Mouse (Mus musculus): ENCODE measurements at regions not wholly inside any gene's neighbourhood (a gene's known extent, or its start where the extent isn't known, plus 50 kb on each side); places are given as distances from the start of the nearest gene placed in this dataset.

DNA sequence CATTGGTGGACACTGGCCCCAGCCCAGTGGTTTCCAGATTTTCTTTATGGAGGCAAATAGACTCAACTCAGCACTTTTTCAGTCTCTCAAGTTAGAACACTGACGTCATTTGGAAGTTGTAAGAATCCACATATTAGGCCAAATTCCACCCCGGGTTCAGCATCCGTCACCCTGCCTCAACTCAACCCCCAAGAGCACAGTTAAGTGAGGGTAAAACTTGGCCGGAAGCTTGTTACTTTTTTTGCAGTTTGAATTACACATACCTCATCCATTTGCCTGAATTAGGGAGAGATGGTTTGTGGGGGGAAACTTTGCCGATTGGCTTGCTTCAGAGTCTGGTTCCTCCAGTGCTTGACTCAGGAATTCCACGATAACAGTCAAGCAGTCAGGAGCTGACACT is 251.9 kb downstream of the 1500009L16Rik start:
- no peak for ATAC-seq (ENCODE audit: low FRiP score)
- Histone ChIP-seq H3K27me3 (replicated peaks) (no peaks in the 10 kb centered on the region), H3K4me3 (replicated peaks) (no peak overlapping the region), H3K9me3 (replicated peaks) (no peaks in the 10 kb centered on the region), H3K9ac (replicated peaks) (no peak overlapping the region), H3K4me2 (no peak overlapping the region), H3K27ac (replicated peaks) (no peak overlapping the region), H3K36me3 (no peaks in the 10 kb centered on the region), H3K4me1 (0 out of 2 replicates have a peak, but pooled peaks cover 3% of the 10 kb centered on the region)
- 88% methylated on average over 6 of the region's 6 CpGs for WGBS

DNA sequence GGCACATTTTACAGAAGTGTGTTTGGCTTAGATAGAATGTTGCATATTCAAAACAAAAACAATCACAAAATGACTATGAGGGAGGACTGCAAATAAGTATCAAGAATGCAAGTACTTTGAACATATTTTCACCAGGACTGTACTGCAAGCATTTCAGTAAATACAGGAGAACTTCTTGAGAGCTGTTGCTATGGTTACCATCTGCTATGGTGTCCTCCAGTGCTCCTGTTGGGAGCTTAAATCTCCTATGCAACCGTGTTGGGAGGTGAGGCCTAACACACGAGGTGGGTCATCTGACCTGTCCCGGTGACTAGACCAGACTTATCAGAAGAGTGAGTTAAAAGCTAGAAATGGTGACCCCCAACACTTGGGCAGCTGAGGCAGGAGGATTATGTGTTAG is 253.9 kb downstream of the 1500009L16Rik start:
- 0 out of 2 replicates have a peak, but pooled peaks cover 3% of the 10 kb centered on the region for H3K4me1 ChIP-seq
- H3K27ac ChIP-seq (replicated peaks): no peak overlapping the region
- H3K36me3 ChIP-seq: no peaks in the 10 kb centered on the region
- ATAC-seq (ENCODE audit: low FRiP score): no peak
- no peak overlapping the region for H3K4me2 ChIP-seq
- no peaks in the 10 kb centered on the region for H3K9me3 ChIP-seq (replicated peaks)
- H3K9ac ChIP-seq (replicated peaks): no peak overlapping the region
- WGBS: 31% methylated on average over 3 of the region's 3 CpGs
- H3K27me3 ChIP-seq (replicated peaks): no peaks in the 10 kb centered on the region
- no peak overlapping the region for H3K4me3 ChIP-seq (replicated peaks)

- Histone ChIP-seq H3K9me3 (replicated peaks) (no peaks in the 10 kb centered on the region), H3K4me1 (0 out of 2 replicates have a peak, but pooled peaks cover 3% of the 10 kb centered on the region), H3K9ac (replicated peaks) (no peak overlapping the region), H3K27me3 (replicated peaks) (no peaks in the 10 kb centered on the region), H3K36me3 (no peaks in the 10 kb centered on the region), H3K27ac (replicated peaks) (no peak overlapping the region), H3K4me3 (replicated peaks) (no peak overlapping the region), H3K4me2 (no peak overlapping the region)
- WGBS: 93% methylated on average over 2 of the region's 2 CpGs
- ATAC-seq (ENCODE audit: low FRiP score): no peak
Observed at GRCm38 (mm10) chr10:83979930-83980329, 257.3 kb downstream of the 1500009L16Rik start.

DNA sequence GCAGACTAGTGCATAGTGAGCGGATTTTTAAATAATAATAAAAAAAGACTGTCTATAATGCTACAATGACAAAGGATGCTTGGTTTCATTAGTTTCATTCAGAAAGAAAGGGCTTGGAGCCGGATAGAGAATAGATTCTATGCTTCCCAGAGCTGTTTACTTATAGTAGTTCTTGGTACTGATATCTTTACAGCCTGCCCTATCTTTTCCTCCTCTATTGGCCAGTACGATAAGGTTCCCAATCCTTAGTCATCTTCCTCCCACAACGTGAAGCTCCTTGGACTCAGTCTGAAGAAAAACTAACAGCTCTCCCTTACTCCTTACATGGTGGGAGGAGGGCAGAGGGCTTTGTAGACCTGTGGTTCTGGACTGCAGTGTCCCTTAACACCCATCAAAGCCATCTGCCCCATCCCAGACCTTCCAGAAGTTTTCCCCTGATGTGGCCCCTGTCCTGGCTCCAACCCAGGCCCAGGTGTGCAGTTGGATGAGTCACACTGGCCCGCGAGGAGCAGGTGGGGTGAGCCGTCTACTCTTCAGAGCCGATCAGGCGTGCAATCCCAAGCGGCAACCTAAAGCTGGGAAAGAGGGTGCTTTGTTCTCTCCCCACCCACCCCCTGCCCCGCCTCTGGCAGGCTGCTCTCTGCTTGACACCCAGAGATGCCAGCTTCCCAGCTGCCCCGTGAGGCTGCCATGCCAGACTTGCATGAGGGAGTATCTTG is 262.2 kb downstream of the 1500009L16Rik start:
- Histone ChIP-seq H3K27me3 (replicated peaks) (no peaks in the 10 kb centered on the region), H3K27ac (replicated peaks) (no peak overlapping the region), H3K36me3 (no peaks in the 10 kb centered on the region), H3K4me1 (no peaks in the 10 kb centered on the region), H3K4me3 (replicated peaks) (no peak overlapping the region), H3K9ac (replicated peaks) (no peak overlapping the region), H3K4me2 (no peak overlapping the region), H3K9me3 (replicated peaks) (no peaks in the 10 kb centered on the region)
- 62% methylated on average over 12 of the region's 12 CpGs for WGBS
- ATAC-seq (ENCODE audit: low FRiP score): no peak

- WGBS: 35% methylated on average over 11 of the region's 11 CpGs
- 0 out of 2 replicates have a peak, but pooled peaks have one; percentile 41 for ATAC-seq (ENCODE audit: low FRiP score)
- no peaks in the 10 kb centered on the region for H3K9me3 ChIP-seq (replicated peaks)
- no peaks in the 10 kb centered on the region for H3K36me3 ChIP-seq
- H3K27me3 ChIP-seq (replicated peaks): no peaks in the 10 kb centered on the region
- no peak overlapping the region for H3K27ac ChIP-seq (replicated peaks)
- H3K9ac ChIP-seq (replicated peaks): no peak overlapping the region
- H3K4me1 ChIP-seq: peaks cover 7% of the 10 kb centered on the region
- H3K4me2 ChIP-seq: no peak overlapping the region
- no peak overlapping the region for H3K4me3 ChIP-seq (replicated peaks)
Observed at GRCm38 (mm10) chr10:83992577-83993305, 270.1 kb downstream of the 1500009L16Rik start.

GRCm38 (mm10) chr10:83995026-83995600 is 272.4 kb downstream of the 1500009L16Rik start:
- Histone ChIP-seq H3K9ac (replicated peaks) (no peak overlapping the region), H3K36me3 (no peaks in the 10 kb centered on the region), H3K27me3 (replicated peaks) (no peaks in the 10 kb centered on the region), H3K4me1 (peaks cover 7% of the 10 kb centered on the region), H3K9me3 (replicated peaks) (no peaks in the 10 kb centered on the region), H3K27ac (replicated peaks) (no peak overlapping the region), H3K4me2 (no peak overlapping the region), H3K4me3 (replicated peaks) (no peak overlapping the region)
- no peak for ATAC-seq (ENCODE audit: low FRiP score)
- WGBS: 72% methylated on average over 6 of the region's 6 CpGs

DNA sequence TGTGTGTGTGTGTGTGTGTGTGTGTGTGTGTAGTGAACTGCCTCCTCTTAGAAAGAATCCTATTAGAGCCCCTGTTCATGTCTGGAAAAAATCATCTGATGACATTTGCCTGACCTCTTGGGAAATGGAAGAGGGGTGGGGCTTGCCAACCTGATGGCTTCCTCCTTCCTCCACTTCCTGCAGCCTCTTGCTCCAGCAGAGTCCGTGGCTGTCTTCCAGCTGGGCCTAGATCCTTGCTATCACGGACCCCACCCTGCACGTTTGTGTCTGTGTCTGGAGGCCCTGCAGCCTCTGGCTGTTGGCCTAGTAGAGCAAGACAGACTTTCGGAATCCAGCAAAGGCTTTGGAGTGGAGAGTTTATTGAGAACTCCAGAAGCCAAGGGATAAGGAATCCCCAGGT is 273.2 kb downstream of the 1500009L16Rik start:
- no peak for ATAC-seq (ENCODE audit: low FRiP score)
- Histone ChIP-seq H3K4me1 (peaks cover 11% of the 10 kb centered on the region), H3K4me2 (no peak overlapping the region), H3K9ac (replicated peaks) (no peak overlapping the region), H3K9me3 (replicated peaks) (no peaks in the 10 kb centered on the region), H3K4me3 (replicated peaks) (no peak overlapping the region), H3K36me3 (no peaks in the 10 kb centered on the region), H3K27ac (replicated peaks) (no peak overlapping the region), H3K27me3 (replicated peaks) (no peaks in the 10 kb centered on the region)
- 86% methylated on average over 4 of the region's 4 CpGs for WGBS

DNA sequence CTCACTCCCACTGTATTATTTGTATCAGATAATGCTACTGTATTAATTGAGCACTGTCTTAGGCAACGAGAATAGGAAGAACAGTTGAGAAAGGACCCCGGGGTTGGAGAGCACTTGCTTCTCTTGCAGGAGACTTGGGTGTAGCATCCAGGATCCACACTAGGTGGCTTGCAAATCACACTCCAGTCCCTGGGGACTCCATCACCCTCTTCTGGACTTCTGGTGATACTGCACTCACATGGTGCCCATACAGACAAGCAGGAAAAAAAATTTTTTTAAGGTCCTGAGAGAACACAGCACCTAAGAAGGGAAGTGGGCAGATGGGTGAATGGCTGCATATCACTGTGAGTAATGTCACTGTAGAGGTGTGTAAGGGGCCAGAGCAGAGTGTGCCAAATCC is 273.8 kb downstream of the 1500009L16Rik start:
- Histone ChIP-seq H3K27me3 (replicated peaks) (no peaks in the 10 kb centered on the region), H3K4me1 (peaks cover 11% of the 10 kb centered on the region), H3K9ac (replicated peaks) (no peak overlapping the region), H3K27ac (replicated peaks) (no peak overlapping the region), H3K9me3 (replicated peaks) (no peaks in the 10 kb centered on the region), H3K36me3 (no peaks in the 10 kb centered on the region), H3K4me3 (replicated peaks) (no peak overlapping the region), H3K4me2 (no peak overlapping the region)
- no peak for ATAC-seq (ENCODE audit: low FRiP score)
- WGBS: 87% methylated on average over 2 of the region's 2 CpGs

DNA sequence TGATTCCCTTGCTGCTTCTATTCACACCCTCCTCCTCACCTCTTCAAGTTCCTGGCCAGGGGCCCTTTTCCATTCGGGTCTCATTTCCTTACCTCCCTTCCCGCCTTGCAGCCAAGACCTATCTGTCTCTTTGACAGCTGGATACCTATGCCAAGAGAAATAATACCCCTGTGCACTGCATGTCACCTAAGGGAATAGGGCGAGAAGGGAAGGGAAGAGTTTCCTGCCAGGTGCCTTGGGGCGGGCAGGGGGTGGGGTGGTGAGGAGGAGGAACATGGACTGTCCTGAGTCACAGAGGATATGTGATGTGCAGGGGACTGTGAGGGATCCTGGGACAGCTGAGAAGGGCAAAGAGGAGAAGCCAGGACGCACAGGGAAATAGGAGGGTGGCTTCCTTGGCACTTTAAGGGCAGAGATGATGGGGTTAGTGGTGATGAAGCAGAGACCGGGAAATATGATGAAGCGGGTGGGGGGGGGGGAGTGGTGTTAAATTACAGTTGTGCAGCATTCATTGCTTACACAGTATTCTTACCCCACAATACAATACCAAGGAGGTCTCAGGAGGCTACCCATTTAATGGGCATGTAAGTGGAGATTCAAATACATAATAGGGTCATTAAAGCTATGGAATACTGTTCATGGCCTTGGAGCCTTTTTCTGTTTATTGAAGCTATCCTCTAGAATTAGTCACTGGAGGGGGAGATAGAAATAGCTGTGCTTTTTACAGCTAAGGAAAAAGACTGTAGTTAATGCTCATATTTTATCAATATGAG is 278.0 kb downstream of the 1500009L16Rik start:
- peak; percentile 61 for ATAC-seq (ENCODE audit: low FRiP score)
- H3K9me3 ChIP-seq (replicated peaks): no peaks in the 10 kb centered on the region
- no peaks in the 10 kb centered on the region for H3K36me3 ChIP-seq
- H3K4me1 ChIP-seq: peaks cover 4% of the 10 kb centered on the region
- no peak overlapping the region for H3K9ac ChIP-seq (replicated peaks)
- WGBS: 64% methylated on average over 7 of the region's 7 CpGs
- no peak overlapping the region for H3K4me3 ChIP-seq (replicated peaks)
- no peak overlapping the region for H3K27ac ChIP-seq (replicated peaks)
- no peak overlapping the region for H3K4me2 ChIP-seq
- H3K27me3 ChIP-seq (replicated peaks): no peaks in the 10 kb centered on the region

GRCm38 (mm10) chr10:84002744-84003143 is 280.1 kb downstream of the 1500009L16Rik start:
- Histone ChIP-seq H3K4me1 (peaks cover 4% of the 10 kb centered on the region), H3K9me3 (replicated peaks) (no peaks in the 10 kb centered on the region), H3K27ac (replicated peaks) (no peak overlapping the region), H3K9ac (replicated peaks) (no peak overlapping the region), H3K4me2 (no peak overlapping the region), H3K27me3 (replicated peaks) (no peaks in the 10 kb centered on the region), H3K4me3 (replicated peaks) (no peak overlapping the region), H3K36me3 (no peaks in the 10 kb centered on the region)
- WGBS: 89% methylated on average over 2 of the region's 2 CpGs
- no peak for ATAC-seq (ENCODE audit: low FRiP score)

DNA sequence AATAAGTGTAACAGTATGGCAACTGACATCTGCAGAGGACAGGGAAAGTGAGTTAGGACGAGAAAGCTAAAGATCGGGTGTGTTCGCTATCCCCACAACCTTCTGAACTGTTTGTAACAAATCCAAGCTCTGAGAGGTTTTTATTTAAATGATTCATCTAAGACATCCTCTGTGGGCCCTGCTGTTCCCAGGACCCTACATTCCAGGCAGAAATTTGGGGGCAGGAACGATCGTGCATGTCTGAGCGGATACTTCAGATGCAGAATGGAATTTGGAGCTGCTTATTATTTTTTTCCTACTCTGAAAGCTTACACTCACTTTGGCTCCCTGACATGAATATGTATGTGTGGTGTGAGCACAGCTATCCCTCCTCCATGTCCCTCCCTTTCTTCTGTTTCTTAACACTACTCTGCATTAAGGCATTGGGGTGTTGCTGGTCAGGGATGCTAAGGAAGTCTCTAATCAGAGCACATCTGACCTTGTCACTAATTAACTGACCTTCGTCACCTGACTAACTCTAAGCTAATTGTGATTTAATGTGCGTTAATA is 281.0 kb downstream of the 1500009L16Rik start:
- Histone ChIP-seq H3K9me3 (replicated peaks) (no peaks in the 10 kb centered on the region), H3K27me3 (replicated peaks) (no peaks in the 10 kb centered on the region), H3K4me2 (no peak overlapping the region), H3K9ac (replicated peaks) (no peak overlapping the region), H3K27ac (replicated peaks) (no peak overlapping the region), H3K36me3 (no peaks in the 10 kb centered on the region), H3K4me3 (replicated peaks) (no peak overlapping the region), H3K4me1 (peaks cover 4% of the 10 kb centered on the region)
- WGBS: 85% methylated on average over 8 of the region's 8 CpGs
- no peak for ATAC-seq (ENCODE audit: low FRiP score)

All from neural tube, embryonic 15.5 days (tissue).